Mouse (Mus musculus) heart, embryonic 10.5 days (tissue): Measurements from ENCODE around the gene Gm973. TPM values are rescaled to one million over a fixed set of nuclear protein-coding genes. Genes with fewer than 3 reads are reported as not detected.

ENCODE experiments used
- DNase-seq: peaks from one replicate; pipeline ENCODE4 v3.0.0-alpha.2; 2017; ENCODE audit warnings: low spot score
- H3K27ac ChIP-seq: fragments of 300-500 bp; sonication (generic); 2 replicates; pipeline ENCODE4 v1.5.1; 2016; ENCODE audit warnings: mild to moderate bottlenecking
- H3K27me3 ChIP-seq: fragments of 300-500 bp; sonication (generic); 2 replicates; pipeline ENCODE4 v1.6.1; 2016; ENCODE audit warnings: mild to moderate bottlenecking; ENCODE audit not compliant: poor library complexity, insufficient read depth, severe bottlenecking
- H3K36me3 ChIP-seq: fragments of 300-500 bp; sonication (generic); 2 replicates; pipeline ENCODE4 v1.6.1; 2016; ENCODE audit warnings: mild to moderate bottlenecking, moderate library complexity
- H3K4me1 ChIP-seq: fragments of 300-500 bp; sonication (generic); 2 replicates; pipeline ENCODE4 v1.6.1; 2016; ENCODE audit warnings: mild to moderate bottlenecking
- H3K4me3 ChIP-seq: fragments of 300-500 bp; sonication (generic); 2 replicates; pipeline ENCODE4 v1.5.1; 2016; ENCODE audit warnings: mild to moderate bottlenecking, moderate library complexity
- H3K9me3 ChIP-seq: fragments of 300-500 bp; sonication (generic); 2 replicates; pipeline ENCODE4 v1.6.1; 2016; ENCODE audit warnings: mild to moderate bottlenecking, moderate library complexity
- WGBS: fragments of 180-500 bp; shearing (Covaris S2); methylation state at CpG from one replicate; pipeline ENCODE4 v1.1.7; 2016; 5-methylcytosine and 5-hydroxymethylcytosine counted together
- polyA plus RNA-seq: library from polyadenylated mRNA; unstranded; fragments of >200 nt; fragmentation: Nextera tagmentation; extraction: Ambion mirVana; gene quantifications from 2 replicates; pipeline ENCODE4 v1.2.1, GENCODE M21; 2016

Gm973 gene
- 0.16 TPM in 1 of 2 replicates, not detected in the other for polyA plus RNA-seq

DNA sequence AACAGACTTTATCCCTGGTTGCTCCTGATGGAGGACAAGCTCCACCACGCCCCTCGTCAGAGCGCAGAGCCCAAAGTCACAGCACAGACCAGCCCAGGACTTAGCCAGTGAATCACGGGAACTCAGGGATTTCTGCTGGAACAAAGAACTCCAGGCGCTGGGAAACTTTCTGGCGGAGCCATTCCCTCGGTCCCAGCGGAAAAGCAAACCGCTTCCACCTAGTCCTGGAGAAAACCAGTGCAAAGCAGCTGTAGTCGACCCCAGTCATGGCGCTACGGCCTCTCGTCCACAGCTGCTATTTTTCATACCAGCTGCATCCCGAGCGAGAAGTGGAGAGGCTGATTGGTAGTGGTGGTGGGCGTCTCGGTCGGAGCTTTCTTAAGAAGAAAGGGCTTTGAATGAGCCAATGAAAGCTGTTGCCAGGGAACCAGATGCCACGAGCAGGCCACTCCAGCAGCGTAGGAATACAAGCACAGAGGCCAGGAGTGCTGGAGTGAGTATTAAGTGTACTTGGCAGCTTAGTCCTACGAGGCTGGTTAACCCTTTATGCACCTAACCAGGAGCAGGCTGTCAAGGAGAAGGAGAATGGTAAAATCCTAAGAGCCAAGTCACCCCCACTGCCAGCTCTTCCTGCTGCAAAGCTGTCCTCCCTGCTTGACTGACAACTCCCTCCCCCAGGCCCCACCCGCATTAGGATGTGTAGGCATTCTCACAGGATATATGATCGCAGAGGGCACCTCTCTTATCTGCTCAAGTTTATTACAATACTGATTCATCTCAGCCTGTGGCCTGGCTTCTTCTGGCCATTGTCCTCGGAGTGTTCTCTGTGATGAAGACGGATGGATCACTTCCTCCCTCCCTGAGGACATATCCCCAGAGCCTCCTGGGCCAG is at the start of gene Gm973:
Gene Gm973 (plus strand): TSS at position 239 of the 892 bp plus-strand sequence.
- Histone ChIP-seq H3K4me3 (peak within 1 kb of the TSS; percentile 58), H3K27me3 (peaks cover 10% of the 10 kb centered on the region; the same call in 1 of the 2 replicates), H3K4me1 (peaks cover 32% of the 10 kb centered on the region), H3K9me3 (no peaks in the 10 kb centered on the region), H3K36me3 (no peaks in the 10 kb centered on the region), H3K27ac (peak within 1 kb of the TSS; percentile 86)
- DNase-seq: peak; percentile 78
- 5% methylated on average over 25 of the region's 25 CpGs for WGBS

DNA sequence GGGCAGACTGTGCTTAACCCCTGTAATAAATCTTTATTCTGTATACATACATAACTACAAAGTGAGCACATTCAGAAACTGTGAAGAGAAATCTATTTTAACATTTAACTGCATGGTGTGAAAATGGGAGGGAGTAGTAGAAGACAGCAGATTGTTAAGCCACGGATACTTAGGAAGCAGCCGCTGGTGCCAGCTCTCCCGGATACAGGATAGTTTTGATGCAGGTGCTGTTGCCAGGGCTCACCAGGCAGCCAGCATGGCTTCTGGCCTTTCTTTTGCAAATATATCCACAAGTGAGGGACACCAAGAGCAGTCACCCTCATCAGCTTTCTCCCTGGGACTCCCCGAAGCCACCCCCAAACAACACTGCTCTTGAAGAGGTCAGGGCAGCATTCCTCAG is 46.9 kb upstream of the Gm973 start:
- no peaks in the 10 kb centered on the region for H3K9me3 ChIP-seq
- H3K27me3 ChIP-seq: peaks cover 49% of the 10 kb centered on the region; the same call in 1 of the 2 replicates
- 43% methylated on average over 4 of the region's 4 CpGs for WGBS
- H3K4me3 ChIP-seq: no peak overlapping the region
- no peaks in the 10 kb centered on the region for H3K36me3 ChIP-seq
- peaks cover 30% of the 10 kb centered on the region for H3K4me1 ChIP-seq
- no peak for DNase-seq
- H3K27ac ChIP-seq: no peak overlapping the region

DNA sequence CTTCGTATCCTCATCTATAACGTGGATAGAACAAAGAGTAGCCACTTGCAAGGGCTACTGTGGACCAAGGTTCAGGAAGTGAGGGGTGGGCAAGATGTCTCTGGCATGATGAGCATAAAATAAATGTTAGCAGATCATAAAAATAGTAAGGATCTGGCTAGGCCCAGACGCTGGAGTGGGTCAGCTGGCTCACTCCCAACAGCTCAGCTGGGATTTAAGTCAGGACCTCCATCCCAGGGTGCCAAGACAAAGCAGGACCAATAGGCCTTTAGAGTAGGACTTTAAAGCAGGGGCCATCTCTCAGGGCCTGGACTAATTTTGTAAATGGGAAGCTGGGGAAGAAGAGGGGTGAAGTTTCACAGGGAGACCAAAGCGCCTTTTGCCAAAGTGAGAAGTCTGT is 45.3 kb upstream of the Gm973 start:
- Histone ChIP-seq H3K4me1 (peaks cover 30% of the 10 kb centered on the region), H3K27me3 (peaks cover 47% of the 10 kb centered on the region; the same call in 1 of the 2 replicates), H3K9me3 (no peaks in the 10 kb centered on the region), H3K27ac (no peak overlapping the region), H3K4me3 (no peak overlapping the region), H3K36me3 (no peaks in the 10 kb centered on the region)
- DNase-seq: no peak
- WGBS: 37% methylated on average over 4 of the region's 4 CpGs

DNA sequence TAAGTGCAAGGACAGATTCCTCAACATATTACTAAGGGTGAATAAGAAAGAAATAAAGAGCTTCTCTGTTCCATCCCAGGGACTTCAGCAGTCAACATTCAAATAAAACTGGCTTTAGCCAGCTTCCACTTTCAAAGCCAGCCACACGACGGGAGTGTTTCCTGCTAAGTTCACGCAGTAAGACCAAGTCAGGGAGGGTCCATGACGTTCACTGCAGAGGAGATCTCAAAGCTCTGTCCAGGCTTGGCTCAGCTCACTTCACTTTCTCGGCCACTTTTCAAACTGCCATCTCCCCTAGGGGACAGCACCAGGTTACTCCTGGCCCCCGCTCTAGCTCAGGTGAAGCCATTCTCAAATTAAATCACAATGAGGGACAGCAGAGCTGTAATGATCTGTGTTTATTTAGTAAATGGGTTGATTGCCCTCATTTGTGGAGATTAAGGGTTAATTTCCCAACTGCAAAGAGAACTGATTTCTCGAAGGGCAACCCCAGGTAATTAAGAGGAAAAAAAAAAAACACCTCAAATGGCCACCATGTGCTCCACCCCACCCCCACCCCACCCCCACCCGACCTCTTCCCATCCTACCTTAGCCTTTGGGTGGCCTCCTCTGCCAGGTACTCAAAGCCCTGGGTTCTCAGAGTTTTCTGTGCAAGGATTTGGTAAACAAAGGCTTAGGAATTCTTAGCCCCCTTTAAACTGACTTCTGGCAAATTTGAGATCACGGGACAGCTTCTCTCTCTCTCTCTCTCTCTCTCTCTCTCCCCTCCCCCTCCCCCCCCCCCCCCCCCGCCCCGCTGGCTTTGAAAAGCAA is 43.5 kb upstream of the Gm973 start:
- no peak overlapping the region for H3K4me3 ChIP-seq
- no peak for DNase-seq
- no peak overlapping the region for H3K27ac ChIP-seq
- peaks cover 41% of the 10 kb centered on the region; the same call in 1 of the 2 replicates for H3K27me3 ChIP-seq
- H3K9me3 ChIP-seq: no peaks in the 10 kb centered on the region
- H3K36me3 ChIP-seq: no peaks in the 10 kb centered on the region
- WGBS: 7% methylated on average over 10 of the region's 11 CpGs
- peaks cover 32% of the 10 kb centered on the region for H3K4me1 ChIP-seq

DNA sequence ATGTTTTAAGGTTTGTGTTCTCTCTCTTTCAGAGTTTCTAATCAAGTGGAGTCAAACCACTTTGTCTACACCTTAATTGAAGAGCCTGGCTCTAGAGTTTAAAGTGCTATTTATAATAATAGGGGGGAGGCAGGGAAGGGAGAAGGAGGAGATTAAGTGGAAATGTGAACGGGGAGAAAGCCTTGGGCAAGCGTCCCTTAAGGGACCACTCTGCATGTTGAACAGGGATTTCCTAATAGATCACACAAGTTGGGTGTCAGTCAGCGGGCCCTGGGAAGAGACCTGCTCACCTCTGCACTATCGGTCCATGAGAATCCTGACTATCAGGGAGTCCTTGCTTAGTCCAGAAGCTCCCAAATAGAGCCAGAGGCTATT is 42.9 kb upstream of the Gm973 start:
- no peak for DNase-seq
- Histone ChIP-seq H3K9me3 (no peaks in the 10 kb centered on the region), H3K4me1 (peaks cover 32% of the 10 kb centered on the region), H3K36me3 (no peaks in the 10 kb centered on the region), H3K27me3 (peaks cover 47% of the 10 kb centered on the region; the same call in 1 of the 2 replicates), H3K4me3 (no peak overlapping the region), H3K27ac (no peak overlapping the region)
- WGBS: 10% methylated on average over 4 of the region's 4 CpGs

DNA sequence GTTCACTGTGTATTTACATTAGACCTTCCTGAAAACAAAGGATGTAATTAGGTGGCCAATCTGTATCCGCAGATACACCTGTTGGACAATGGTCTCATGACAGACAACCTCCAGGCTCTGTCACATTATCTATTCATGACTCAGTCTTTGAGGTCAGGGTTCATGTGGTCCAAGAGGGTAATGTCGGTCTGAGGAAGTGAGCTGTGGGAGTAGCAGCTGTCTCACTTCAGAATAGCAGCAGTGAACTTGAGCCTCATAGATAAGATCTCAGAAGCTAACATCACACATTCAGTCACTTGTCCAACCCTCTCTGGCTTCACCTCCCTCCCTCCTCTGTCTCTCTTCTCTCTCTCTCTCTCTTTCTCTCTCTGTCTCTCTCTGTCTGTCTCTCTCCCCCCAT is 40.4 kb upstream of the Gm973 start:
- no peaks in the 10 kb centered on the region for H3K9me3 ChIP-seq
- 22% methylated on average over 2 of the region's 2 CpGs for WGBS
- no peaks in the 10 kb centered on the region for H3K36me3 ChIP-seq
- no peak for DNase-seq
- H3K4me3 ChIP-seq: no peak overlapping the region
- peaks cover 32% of the 10 kb centered on the region for H3K4me1 ChIP-seq
- H3K27me3 ChIP-seq: peaks cover 39% of the 10 kb centered on the region; the same call in 1 of the 2 replicates
- H3K27ac ChIP-seq: no peak overlapping the region

DNA sequence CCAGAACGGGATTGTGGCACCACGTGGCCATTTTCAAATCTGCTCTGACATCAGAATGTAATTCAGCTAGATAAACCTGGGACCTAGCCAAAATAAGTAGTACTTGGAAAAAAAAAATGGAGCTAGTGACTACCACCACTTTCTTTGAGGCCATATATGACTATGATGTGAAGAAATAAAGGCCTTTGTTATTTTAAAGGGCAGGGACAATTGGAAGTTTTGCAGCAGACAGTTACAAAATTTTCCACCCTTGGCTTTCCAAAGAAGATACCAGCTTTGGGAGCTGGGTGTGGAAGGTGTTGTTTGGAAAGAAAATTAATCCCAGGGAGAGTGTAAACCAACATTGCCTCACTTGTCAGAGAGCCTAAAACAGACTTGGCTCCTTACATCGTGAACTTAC is 37.2 kb upstream of the Gm973 start:
- Histone ChIP-seq H3K4me3 (no peak overlapping the region), H3K4me1 (peaks cover 24% of the 10 kb centered on the region), H3K27me3 (peaks cover 35% of the 10 kb centered on the region), H3K36me3 (no peaks in the 10 kb centered on the region), H3K27ac (no peak overlapping the region), H3K9me3 (no peaks in the 10 kb centered on the region)
- 69% methylated on average over 3 of the region's 3 CpGs for WGBS
- no peak for DNase-seq

DNA sequence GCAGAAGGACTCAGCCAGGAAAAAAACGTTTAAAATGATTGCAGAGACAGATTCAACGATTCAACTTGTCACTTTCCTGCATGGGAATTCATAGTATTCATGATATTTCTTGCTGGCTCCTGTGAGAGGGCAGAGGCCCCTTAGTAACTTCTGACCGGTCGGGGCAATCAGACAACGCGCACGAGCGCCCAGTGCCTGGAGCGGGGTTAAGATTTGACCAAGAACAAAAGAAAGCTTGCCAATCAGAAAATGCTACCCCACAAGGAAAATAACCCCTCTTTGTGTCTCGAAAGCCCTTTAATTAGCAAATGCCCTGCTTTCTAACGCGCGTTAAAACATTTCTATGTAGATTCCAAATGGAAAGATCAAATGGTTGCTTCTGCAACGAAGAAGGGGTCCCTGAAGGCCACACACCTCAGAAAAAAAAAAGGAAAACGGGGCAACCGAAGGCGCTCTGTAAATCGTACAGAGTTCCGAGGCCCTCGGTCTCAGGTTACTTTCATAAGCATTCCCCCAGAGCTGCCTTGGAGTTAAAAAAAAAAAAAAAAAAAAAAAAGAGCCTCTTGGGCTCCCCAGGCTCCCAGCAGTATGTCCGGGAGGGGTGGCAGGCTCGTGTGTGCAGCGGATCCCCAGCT is 35.1 kb upstream of the Gm973 start:
- Histone ChIP-seq H3K27ac (peak overlapping the region; percentile 92), H3K9me3 (no peaks in the 10 kb centered on the region), H3K4me3 (peak overlapping the region; percentile 81), H3K27me3 (peaks cover 33% of the 10 kb centered on the region), H3K36me3 (no peaks in the 10 kb centered on the region), H3K4me1 (peaks cover 25% of the 10 kb centered on the region)
- DNase-seq: no peak
- WGBS: 2% methylated on average over 23 of the region's 23 CpGs

DNA sequence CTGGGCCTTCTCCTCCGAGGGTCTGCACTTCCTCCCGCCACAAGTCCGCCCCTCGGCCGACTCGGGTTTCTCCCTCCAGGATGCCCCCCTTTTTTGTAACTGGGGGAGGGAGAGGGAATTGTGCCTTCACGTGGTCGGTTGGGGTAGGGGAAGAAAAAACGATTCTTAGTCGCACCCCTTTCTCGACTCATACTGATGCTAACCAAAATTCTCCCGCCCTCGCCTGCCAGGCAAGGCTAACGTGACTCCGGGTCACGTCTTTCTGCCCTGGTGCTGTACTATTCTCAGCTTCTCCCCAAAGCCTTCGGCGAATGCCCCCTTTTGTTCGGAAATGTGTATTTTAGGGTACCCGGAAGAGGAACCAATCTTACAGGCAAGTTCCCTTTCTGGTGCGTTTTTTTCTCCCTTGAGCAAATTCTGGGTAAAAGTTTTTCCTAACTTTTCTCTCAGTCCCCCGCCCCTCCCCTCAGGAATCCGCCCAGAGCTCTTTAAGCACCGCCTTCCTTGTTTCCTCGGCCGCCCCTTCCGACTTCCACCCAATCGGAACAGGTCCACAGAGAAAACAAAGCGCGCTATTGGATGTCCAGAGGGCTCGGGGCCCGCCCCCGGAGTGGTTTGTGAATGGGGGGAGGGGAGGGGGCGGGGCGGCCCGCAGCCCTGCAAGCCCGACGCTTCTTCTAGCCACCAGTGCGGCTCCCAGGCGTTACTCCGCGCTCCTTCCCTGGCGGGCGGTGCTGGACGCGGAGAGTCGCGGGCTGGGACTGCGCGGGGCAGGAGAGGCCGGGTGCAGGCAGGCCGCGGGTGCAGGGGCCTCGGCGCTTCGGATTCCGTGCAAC is 34.4 kb upstream of the Gm973 start:
- no peaks in the 10 kb centered on the region for H3K9me3 ChIP-seq
- H3K36me3 ChIP-seq: no peaks in the 10 kb centered on the region
- peak overlapping the region; percentile 92 for H3K27ac ChIP-seq
- peaks cover 25% of the 10 kb centered on the region for H3K4me1 ChIP-seq
- peak; percentile 99 for DNase-seq
- H3K27me3 ChIP-seq: peaks cover 27% of the 10 kb centered on the region
- WGBS: under 1% methylated on average over 57 of the region's 57 CpGs
- peak overlapping the region; percentile 81 for H3K4me3 ChIP-seq

DNA sequence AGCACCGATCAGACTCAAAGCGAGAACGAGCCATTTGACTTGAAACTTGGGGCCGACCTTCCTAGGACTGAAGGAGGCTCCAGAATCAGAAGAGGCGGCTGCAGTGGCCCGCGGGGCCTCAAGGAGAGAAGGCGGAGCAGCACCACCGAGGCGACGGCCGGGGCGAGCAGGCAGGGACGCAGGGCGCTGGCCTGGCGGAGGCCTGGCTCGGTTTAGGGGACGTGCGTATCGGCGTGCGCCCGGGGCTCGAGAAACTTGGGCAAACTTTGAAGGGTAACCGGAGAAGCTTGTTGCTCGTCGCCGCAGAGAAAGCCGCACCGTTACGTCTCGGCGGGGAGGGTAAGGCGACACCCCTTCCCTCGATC is 33.8 kb upstream of the Gm973 start, which contains the start of gene Fzd7:
Gene Fzd7 (plus strand): TSS at position 94 of the 365 bp plus-strand sequence.
- no peak for DNase-seq
- Histone ChIP-seq H3K9me3 (no peaks in the 10 kb centered on the region), H3K27me3 (peaks cover 25% of the 10 kb centered on the region), H3K36me3 (no peaks in the 10 kb centered on the region), H3K4me3 (peak within 1 kb of the TSS; percentile 81), H3K27ac (peak within 1 kb of the TSS; percentile 92), H3K4me1 (peaks cover 30% of the 10 kb centered on the region)
- under 1% methylated on average over 35 of the region's 35 CpGs for WGBS

DNA sequence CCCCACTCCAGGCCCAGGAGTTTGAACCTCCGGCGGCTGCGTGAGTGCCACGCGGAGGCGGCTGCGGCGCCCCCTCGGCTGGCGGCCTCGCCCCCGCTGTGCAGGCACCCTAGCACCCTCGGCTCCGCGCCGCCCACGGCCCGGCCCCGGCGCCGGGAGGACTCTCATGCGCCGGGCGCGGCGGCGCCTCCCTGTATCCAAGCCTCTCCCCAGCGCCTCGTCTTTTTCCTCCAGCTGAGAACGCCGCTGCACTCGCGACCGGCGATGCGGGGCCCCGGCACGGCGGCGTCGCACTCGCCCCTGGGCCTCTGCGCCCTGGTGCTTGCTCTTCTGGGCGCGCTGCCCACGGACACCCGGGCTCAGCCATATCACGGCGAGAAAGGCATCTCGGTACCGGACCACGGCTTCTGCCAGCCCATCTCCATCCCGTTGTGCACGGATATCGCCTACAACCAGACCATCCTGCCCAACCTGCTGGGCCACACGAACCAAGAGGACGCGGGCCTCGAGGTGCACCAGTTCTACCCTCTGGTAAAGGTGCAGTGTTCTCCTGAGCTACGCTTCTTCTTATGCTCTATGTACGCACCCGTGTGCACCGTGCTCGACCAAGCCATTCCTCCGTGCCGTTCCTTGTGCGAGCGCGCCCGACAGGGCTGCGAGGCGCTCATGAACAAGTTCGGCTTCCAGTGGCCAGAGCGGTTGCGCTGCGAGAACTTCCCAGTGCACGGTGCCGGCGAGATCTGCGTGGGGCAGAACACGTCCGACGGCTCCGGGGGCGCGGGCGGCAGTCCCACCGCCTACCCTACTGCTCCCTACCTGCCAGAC is 33.2 kb upstream of the Gm973 start:
- under 1% methylated on average over 88 of the region's 88 CpGs for WGBS
- Histone ChIP-seq H3K36me3 (no peaks in the 10 kb centered on the region), H3K27me3 (peaks cover 20% of the 10 kb centered on the region), H3K4me3 (peak overlapping the region; percentile 81), H3K9me3 (no peaks in the 10 kb centered on the region), H3K4me1 (peaks cover 36% of the 10 kb centered on the region), H3K27ac (peak overlapping the region; percentile 92)
- DNase-seq: no peak
